Mouse (Mus musculus) urinary bladder, postnatal 10 days (tissue): ENCODE results near the gene Hcar2.

Source experiments
- DNase-seq: peaks from one replicate; pipeline ENCODE4 v3.0.0; 2022; ENCODE audit warnings: low spot score

Hcar2 gene

GRCm38 (mm10) chr5:123862374-123863350 lies 2.6 kb downstream of the Hcar2 start:
- no peak for DNase-seq

- no peak for DNase-seq
Observed at GRCm38 (mm10) chr5:123858798-123859197, 6.5 kb downstream of the Hcar2 start.

- DNase-seq, result no peak
Observed at GRCm38 (mm10) chr5:123854511-123854910, 10.8 kb downstream of the Hcar2 start.

GRCm38 (mm10) chr5:123853877-123854504 lies 11.3 kb downstream of the Hcar2 start:
- DNase-seq, result no peak

DNA sequence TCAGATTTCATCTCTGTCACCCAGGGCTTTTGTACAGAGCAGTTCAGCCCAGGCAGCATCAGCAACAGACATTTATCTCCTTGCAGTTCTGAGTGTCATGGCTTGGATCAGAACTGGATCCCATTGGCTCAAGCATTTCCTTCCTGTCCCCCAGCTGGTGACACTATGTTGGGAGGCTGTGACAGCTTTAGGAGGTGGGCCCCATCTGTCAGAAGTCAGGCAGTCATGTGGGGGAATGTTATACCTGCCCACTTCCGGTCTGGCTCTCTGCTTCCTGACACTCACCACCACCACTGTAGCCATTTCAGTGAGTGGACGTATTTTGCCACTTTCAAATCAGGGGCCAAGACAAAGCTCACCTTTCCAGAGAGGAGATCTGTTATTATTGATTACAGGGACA lies 13.9 kb downstream of the Hcar2 start:
- DNase-seq, result no peak

DNA sequence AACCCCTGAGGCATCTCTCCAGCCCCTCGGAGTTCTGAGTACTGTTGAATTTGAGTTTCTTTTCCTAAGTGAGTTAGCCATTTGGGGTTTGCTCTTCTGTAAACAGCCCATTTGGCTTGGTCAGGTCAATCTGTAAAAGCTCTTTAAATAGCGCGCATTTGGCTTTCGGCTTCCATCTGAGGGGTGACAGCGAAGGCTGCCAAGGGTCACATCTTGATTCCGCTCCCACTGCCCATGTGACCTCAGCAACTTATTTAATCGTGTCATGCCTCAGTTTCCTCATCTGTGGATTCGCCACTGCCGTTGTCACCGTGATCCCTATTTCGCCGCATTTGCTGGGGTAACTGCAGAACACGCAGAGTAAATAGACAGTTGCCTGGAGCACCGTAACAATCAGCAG lies 21.0 kb downstream of the Hcar2 start:
- no peak for DNase-seq

DNA sequence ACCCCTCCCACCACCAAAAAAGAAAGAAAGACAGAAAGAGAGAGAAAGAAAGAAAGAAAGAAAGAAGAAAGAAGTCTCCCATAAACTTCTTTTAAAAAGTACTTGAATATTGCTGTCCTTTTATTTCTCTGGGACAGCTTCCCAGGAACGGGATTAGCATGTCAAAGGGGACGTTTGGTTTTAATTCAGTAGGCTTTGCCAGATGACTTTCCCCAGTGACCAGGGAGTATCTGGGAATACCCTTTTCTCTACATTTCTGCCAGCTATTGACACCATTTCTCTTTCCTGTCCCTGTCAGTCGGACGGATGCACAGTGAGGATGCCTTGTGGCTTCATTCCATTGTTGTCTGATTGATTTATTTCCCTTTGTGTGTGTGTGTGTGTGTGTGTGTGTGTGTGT lies 21.5 kb downstream of the Hcar2 start:
- no peak for DNase-seq

DNA sequence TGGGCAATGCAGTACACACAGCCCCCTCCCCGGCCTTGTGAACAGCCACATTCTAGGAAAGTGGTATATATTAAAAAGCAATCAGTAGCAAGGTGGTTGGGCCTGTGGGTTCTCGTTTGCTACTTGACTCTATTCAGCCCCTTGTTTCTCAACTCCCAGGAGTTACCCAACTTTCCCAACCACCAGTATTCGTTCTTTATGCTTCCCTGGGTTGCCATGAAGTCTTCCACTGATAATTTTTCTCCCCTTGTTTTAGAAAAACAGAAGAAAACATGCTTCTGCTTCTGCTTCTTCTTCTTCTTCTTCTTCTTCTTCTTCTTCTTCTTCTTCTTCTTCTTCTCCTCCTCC lies 22.4 kb downstream of the Hcar2 start:
- no peak for DNase-seq

DNA sequence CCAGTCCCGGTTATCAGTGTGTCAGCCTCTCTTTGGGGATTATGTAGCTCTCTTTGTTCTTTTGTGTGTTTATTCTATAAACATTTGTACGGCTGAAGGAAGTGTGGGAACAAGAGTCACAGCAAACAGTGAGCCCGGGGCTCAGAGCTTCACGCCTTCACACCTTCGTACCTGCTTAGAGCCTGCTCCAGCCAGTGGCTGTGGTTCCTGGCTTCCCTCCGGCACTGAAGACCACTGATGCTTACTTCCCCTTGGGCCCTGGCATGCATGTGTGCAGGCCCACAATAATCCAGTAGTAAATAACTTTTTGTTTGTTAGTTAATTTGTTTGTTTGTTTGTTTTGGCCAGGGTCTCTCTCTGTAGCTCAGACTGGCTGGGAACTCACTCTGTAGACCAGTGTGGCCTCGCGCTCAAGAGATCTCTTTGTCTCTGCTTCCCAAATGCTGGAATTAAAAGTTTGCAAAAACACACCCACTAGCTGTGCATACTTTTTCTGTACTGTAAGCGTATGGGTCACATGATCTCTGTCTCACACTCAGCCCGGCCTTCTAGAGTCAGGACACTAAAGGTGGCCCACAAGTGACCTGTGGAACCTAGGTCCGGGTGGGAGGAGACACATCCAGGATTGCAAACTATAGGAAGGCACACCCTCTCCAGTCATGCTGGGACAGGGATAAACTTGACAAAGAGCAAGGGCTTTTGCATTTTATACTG lies 22.9 kb downstream of the Hcar2 start:
- no peak for DNase-seq

DNA sequence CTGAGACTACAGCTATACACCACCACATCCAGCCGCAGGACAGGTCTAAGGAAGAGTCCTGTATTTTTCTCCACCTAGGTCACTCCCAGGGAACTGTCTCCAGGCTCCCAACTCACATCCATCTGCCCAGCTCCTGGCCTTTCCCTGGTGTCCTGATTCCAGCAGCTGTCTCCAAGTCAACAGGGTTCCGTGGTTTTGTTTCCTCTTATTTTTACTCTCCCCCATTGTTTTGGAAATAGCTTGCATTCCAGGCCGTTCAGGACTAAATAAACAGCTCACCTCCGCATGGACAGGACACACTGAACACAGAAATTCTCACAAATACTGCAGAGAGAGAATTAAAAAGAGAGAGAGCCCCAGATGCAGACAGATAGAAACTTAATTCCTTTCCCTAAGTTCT lies 27.9 kb downstream of the Hcar2 start:
- no peak for DNase-seq

DNA sequence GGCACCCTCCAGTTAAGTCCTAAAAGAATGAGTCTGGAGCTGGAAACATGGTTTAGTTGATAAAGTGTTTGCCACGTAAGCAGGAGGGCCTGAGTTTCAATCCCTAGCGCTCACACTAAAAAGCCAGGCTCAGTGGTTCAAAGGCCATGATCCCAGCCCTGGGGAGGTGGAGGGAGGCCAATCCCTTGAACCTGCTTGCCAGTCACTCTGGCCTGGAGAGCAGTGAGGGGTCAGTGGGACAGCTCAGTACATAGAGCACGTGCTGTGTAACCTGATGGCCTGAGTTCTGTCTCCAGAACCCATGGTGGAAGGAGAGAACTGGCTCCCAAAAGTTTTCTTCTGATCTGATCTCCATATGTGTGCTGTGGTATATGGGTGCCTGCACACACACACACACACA lies 30.5 kb downstream of the Hcar2 start:
- no peak for DNase-seq

DNA sequence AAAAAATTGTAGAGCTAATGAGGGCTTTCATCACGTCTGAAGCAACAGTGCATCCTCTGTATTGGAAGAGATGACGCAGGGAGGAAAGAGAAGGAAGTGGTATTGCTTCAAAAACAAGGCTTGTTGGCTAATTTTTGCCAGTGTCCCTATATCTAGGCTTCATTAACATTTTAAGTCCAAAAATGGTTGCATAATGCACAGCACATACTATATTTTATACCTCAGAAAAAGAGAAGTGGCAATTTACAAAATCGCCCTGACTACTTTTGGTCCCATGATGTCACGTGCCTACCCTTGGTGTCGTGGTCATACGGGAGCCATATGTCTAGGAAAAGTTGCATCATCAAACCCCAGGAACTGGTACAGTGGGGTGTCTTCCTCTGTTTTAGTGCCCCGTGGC lies 33.0 kb downstream of the Hcar2 start:
- DNase-seq, result no peak

GRCm38 (mm10) chr5:123827659-123828091 lies 37.6 kb downstream of the Hcar2 start:
- no peak for DNase-seq

GRCm38 (mm10) chr5:123822706-123823105 lies 42.6 kb downstream of the Hcar2 start:
- no peak for DNase-seq

DNA sequence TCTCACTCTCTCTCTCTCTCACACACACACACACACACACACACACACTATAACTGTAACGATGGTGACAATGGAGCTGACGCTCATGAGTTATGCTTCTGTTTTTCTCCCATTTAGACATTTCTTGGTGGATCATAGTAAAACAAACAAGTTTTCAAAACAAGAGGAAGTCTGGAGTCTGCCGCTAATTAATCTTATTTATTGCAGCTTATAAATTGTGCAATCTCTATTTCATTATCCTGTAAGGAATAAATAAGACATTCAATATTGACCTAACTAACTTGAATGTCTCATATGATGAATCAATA lies 44.1 kb downstream of the Hcar2 start:
- no peak for DNase-seq

DNA sequence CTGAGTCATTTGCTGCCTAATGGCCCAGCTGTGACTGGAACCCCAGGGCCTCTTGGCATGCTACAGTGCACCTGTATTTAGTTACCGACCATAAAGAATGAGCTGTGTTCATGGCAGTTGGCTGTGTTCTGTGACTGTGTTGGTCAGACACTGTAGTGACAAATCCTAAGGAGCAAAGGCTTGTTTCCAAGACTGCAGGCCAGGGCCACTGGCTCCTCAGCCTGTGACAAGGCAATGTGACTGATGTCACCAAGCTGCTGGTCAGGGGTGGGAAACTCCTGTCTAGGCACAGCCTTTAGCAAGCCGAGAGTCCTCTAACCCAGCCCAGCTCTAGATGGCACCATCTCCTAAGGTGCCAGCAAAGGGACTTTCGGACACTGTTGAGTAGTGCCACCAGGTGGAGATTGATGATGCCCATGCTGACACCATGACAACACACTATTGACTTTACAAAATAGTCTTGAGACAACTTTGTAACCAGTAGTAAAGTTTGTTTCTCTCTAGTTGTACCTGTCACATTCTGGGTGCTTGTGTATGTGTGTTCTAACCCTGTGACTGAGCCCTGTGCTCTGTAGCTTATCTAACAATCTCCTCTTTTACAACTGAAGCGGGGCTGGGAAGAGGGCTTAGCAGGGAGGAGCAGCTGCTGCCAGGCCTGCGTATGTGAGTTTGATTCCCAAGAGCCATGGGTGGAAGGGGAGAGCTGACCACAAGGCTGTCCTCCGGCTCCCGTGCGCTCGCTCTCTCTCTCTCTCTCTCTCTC lies 44.6 kb downstream of the Hcar2 start:
- DNase-seq, result no peak

GRCm38 (mm10) chr5:123818941-123819577 lies 46.2 kb downstream of the Hcar2 start:
- no peak for DNase-seq

GRCm38 (mm10) chr5:123816891-123817290 lies 48.4 kb downstream of the Hcar2 start:
- DNase-seq, result no peak
